Mouse (Mus musculus) c-Kit-negative CD71-positive TER-119-positive erythroid progenitor cells, embryonic 14.5 days (primary cell): ENCODE data around the gene Theg.

Source experiments
- DNase-seq: peaks from one replicate; pipeline ENCODE4 v3.0.0-alpha.2; 2013; ENCODE audit warnings: low read depth, low spot score

Theg gene

GRCm38 (mm10) chr10:79537271-79537670, 49.9 kb downstream of the Theg start:
- DNase-seq: no peak

- DNase-seq: no peak
Observed at GRCm38 (mm10) chr10:79536461-79537080, 50.6 kb downstream of the Theg start.

GRCm38 (mm10) chr10:79535431-79535830, 51.7 kb downstream of the Theg start:
- no peak for DNase-seq

- DNase-seq: no peak
Observed at GRCm38 (mm10) chr10:79534426-79534825, 52.7 kb downstream of the Theg start.

- DNase-seq: peak; percentile 36
Observed at GRCm38 (mm10) chr10:79533126-79533911, 53.8 kb downstream of the Theg start, which contains the start of gene Plpp2. TSS of gene Plpp2 (minus strand) at chr10:79533796.

- no peak for DNase-seq
Observed at GRCm38 (mm10) chr10:79532678-79533077, 54.5 kb downstream of the Theg start.

- DNase-seq: no peak
Observed at GRCm38 (mm10) chr10:79531593-79531992, 55.5 kb downstream of the Theg start.

GRCm38 (mm10) chr10:79530721-79531120, 56.4 kb downstream of the Theg start:
- DNase-seq: no peak

GRCm38 (mm10) chr10:79530241-79530640, 56.9 kb downstream of the Theg start:
- DNase-seq: no peak

GRCm38 (mm10) chr10:79528081-79528480, 59.0 kb downstream of the Theg start:
- no peak for DNase-seq

GRCm38 (mm10) chr10:79527453-79527845, 59.7 kb downstream of the Theg start:
- DNase-seq: no peak

- no peak for DNase-seq
Observed at GRCm38 (mm10) chr10:79526661-79527452, 60.3 kb downstream of the Theg start.
